Mouse (Mus musculus) cerebellum, adult (tissue): ENCODE data around the gene Notch1.

ENCODE experiments used
- ATAC-seq: cut with Nextera tagmentation; 2 replicates; pipeline ENCODE4 v1.9.2; 2017; ENCODE audit warnings: mild to moderate bottlenecking, moderate library complexity, mixed read lengths; ENCODE audit not compliant: insufficient number of reproducible peaks, low FRiP score, low TSS enrichment

The Notch1 gene

DNA sequence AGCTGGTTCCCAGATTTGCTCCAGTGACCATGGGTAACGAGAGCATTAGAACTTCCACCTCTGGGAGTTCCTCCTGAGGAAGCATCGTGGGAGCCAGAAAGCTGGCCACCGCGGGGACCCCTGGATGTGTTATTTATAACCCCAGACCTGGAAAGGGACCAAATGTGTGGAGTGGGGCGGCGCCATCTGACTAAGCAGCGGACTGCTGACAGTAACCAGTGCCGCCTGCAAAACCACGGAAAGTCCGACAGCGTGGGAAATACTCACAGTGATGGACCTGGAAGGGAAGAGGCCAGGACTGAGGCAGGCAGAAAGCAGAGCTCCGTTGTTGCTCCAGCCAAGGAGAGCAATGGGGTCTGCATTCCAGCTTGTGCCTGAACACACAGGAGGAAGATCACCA, at the start of gene Notch1:
Gene Notch1, minus strand, starts transcription at position 389 of the 400 bp plus-strand sequence.
- ATAC-seq = no peak

DNA sequence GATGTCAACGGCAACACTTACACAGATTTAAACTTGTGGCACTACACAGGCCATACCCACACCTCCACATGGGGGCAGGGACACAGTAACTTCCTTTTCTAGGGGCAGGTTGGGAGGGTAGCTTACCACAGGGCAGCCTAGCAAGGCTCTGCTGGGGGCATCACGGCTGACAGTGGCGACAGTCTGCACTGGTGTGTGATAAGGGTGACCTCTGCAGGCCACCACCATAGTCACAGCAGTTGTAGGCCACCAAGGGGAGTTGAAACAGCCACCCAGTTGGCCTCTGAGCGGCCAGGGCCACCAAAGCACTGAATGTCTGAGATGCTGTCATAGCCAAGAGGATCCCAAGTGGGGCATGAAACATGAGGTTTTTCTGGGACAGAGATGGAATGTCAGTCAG, 49.8 kb upstream of the Notch1 start:
- no peak for ATAC-seq

DNA sequence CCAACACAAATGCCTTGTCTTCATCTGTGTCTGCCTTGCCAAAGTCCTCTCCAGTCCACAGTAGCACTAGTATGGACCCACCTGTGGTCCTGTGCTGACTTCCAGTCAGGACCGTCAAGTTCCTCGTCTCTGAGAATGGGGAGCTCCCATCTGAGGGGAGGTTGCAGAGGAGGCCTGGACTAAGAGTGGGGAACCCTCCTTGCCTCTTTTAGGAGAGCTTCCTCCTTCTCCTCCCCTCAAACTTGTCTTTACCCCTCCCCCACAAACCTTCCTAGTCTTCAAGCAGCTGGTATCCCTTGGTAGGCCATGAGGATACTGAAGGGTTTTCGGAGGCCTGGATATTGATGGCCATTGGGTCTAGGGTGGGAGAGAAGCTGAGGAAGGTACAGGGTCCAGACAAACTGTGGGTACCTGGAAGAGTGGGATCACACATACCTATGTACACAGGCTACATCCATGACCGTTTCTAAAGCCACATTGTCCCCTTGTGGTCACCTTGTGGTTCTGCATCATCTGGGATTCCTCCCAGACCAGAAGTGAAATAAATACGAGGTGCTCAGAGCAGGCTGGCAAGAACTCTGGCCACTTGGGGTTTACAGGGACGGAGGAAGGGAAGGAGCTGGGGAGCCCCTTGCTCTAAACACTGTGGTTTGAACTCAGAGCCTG, 45.0 kb upstream of the Notch1 start:
- ATAC-seq = no peak

DNA sequence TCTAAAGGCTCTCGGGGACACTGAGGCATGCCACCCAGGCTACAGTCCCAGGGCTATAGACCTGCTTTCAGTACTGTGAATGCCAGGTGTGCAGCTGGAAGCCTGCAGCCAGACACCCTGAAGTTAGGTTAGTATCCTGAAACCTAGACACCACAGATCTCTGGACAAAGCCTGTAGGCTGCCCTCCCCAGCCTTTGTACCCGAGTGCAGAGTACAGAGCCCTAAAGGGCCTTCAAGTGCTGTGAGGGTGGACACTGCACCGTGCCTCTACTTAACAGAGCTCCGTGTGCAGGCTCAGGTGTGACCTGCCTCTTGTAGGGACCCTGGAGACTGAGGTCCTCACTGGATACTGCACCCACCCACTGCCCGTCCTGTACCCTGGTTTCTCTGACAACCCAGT, 44.0 kb upstream of the Notch1 start:
- ATAC-seq = no peak

DNA sequence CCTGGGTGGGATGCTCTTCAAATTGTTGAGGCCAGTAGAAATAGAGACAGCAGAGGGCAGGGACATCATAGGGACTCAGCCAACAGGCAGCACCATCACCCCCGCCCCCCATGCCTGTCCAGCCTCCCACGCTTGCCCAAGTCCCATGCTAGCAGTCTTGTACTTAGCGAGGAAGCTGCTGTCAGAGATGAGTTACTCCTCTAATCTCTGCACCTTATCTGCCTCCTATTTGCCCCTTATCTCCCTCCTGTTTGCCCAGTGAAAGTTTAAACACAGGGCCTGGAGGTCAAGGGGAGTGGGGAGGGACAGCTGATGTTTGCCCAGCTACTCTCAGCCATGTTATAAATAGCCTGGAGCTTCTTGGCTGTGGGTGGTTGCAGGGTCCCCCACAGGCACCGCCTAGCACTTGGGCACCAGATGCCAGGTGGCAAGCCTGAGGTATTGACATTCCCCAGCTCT, 40.1 kb upstream of the Notch1 start:
- no peak for ATAC-seq

DNA sequence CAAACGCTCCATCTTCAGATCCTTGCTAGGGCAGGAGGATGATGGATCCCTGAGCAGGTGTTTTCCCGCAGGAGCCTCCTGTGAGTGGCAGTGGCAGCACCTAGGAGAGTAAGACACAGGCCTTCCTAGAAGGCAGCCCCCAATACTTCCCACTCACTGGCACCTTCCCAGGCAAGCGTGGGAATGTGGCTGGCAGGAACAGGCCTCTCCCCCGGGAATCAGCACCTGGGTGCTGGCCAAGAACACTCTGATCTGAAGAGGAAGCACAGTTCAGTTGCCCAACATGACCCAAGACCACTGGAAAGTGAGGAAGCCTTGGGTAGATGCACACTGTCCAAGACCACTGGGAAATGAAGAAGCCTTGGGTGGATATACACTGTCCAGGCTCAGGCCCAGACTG, 38.6 kb upstream of the Notch1 start:
- ATAC-seq = no peak

DNA sequence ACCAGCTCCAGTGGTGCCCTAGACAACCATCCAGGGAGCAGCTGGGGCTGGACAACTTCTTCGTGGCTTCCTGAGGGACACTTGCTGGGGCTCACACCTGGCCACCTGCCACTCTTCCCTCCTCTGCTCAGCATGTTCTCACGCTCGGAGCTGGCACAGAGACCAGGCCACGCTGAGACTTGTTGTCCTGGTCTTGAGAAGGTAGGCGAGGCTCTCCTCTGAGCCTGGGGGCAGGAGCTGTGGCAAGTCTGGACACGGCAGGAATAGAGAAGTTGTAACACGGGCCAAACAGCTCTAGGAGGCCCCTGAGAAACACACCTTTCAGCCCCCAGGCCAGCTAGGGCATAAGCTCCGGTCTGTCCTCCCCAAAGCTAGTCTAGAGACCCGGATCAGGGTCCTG, 37.4 kb upstream of the Notch1 start:
- no peak for ATAC-seq

DNA sequence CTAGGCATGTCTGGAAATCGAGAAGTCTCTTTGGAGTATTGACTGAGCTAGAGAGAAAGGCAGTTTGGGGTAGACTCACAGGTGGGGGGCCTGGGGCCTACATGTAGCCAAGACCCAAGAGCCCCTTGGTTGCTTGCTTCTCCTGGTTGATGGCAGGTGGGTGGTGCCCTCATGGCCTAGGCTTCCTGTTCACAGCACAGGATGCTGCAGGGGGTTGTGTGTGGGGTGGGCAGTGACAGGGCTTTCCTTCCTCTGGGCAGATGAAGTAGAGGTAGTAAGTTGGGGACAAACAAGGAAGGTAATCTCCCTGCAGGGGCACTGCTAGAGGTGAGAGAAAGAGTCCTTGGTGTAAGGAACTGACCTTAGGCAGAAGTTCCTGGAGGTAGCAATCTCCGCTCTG, 35.6 kb upstream of the Notch1 start:
- no peak for ATAC-seq

DNA sequence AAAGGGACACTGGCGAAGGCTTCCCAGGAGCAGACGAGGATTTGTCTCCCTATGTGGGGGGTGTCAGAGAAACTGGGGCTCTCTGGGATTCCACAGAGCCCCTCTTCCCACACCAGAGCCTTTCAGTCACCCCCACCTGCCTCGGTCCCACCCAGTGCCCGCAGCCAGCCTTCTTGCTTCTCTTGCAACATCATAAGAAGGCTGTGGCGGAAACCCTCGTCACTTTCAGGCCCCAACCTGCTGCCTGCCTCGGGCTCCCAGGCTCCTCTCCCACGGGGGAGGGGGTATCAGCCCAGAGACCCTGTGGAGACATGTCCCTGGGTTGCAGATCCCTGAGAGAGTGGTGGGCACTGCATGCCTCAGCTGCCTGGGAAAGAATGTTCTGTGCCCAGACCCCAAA, 35.0 kb upstream of the Notch1 start:
- ATAC-seq = no peak

DNA sequence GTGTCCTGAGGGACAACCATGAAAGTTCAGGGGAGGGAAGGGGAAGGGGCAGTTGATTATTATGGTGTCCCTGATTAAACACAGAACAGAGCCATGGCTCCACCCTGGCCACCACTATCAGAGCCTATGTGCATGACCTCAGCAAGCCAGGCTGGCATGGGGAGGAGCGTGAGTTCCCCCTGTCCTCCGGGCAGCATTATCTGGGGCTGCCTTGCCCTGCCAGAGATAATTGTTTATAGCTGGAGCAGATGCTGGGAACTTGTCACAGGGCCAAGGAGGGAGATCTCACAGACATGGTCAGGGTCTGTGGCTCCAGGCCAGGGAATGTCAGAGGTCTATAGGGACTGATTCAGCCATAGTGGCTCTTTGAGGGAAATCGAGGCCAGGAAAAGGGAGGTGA, 34.3 kb upstream of the Notch1 start:
- ATAC-seq = no peak

DNA sequence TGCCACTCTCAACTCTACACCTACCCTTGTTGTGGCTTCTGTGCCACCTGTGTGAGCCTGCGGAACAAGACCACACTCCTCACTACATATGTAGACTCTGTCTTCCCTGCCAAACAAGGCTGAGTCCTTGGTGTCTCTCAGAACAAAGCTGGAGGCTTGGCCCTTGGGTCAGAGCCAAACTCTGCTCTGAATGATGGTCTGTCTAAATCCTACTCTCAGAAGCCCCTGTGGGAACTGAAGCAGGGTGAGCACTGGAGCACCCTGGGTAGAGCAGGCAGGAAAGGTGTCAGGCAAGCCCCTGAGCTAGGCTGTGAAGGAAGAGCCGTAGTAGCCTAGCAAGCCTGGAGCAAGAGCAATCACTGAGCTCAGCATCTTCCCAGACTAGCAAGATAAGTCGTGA, 33.7 kb upstream of the Notch1 start:
- no peak for ATAC-seq

DNA sequence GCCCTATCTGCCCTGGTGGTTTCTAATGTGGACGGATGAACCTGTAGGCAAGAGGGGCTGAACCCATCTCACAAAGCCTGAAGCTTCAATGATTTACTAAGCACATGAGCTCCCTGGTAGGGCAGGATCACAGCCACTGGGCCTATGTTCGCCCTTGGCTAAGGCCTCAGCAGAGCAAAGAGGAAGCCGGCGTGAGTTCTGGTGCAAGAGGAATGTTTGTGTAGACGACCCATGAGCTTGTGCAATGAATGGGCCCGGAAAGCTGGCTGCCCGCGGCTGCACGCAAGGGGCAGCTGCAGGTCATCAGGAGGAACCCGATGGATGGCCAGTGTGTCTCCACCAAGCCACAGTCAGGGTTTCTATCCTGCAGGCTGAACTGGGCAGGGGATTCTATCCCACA, 33.3 kb upstream of the Notch1 start:
- no peak for ATAC-seq

DNA sequence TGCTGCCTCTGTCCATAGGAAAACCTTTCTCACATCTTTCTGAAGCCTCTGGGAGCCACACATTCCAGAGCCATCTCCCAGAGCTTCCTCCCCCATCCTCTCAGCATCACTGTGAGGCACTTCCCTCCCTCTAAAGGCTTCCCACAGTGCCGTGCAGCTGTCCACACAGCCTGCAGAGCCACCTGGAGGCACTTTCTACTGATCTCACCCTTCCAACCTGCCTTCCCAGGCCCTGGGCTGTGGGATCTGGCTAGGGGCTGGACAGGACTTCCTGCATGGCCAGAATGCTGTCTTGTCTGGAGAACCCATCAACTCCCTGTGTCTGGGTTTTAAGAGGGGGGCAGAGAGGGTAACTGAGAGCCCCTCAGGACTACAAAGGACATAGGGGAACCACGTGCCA, 31.0 kb upstream of the Notch1 start:
- ATAC-seq = no peak

DNA sequence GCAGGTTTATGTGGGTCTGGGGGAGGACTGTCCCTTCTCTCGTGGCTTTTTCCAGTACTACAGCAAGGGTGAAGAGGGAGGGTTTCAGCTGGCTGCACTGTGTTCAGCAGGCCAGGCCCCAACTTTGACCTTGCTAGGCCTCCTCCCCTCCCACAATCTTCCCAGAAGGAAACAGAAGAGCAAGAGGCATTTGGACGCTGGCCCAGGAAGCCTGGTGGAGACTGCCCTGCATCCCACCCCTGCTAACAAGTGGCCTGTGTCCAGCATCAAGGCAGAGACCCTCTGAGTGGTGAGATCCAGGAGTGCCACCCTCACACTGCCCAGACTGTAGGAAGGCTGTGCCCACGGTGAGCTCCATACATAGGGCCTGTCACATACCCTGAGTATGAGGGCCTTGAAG, 27.8 kb upstream of the Notch1 start:
- no peak for ATAC-seq

DNA sequence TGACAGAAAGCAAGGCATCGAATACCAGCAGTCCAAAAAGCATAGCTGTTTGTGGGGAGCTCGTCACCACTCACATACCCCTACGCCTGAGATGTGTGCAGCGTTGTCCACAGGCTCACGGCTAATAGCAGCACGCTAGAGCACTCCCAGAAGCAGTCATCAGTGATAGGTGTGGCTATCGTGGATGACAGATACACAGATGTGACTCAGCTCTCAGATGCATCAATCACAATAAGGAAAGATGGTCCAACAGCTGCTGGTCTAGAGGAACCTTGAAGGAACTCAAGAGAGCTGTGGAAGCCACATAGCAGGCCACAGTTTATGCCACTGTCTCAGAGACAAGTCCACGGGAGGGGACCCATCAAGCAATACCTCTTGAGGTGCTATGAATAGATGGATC, 27.3 kb upstream of the Notch1 start:
- no peak for ATAC-seq

DNA sequence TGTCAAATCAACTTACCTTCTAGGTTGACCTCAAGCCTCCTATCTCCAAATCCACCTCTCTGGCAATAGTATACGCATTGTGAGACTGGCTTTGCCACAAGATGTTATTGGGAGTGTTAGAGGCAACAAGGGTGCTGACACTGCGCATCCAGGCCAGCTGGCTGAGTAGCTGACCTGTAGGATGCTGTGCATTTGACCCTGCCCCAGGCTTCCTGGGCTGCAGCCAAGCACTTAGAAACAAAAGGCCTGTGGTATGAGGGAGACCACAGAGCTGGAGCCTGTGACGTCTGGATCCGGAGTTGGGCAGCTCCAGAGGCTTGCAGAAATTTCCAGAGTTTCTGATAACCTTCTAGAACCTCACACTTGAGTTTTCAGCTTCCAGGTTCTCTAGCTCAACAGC, 26.7 kb upstream of the Notch1 start:
- no peak for ATAC-seq

DNA sequence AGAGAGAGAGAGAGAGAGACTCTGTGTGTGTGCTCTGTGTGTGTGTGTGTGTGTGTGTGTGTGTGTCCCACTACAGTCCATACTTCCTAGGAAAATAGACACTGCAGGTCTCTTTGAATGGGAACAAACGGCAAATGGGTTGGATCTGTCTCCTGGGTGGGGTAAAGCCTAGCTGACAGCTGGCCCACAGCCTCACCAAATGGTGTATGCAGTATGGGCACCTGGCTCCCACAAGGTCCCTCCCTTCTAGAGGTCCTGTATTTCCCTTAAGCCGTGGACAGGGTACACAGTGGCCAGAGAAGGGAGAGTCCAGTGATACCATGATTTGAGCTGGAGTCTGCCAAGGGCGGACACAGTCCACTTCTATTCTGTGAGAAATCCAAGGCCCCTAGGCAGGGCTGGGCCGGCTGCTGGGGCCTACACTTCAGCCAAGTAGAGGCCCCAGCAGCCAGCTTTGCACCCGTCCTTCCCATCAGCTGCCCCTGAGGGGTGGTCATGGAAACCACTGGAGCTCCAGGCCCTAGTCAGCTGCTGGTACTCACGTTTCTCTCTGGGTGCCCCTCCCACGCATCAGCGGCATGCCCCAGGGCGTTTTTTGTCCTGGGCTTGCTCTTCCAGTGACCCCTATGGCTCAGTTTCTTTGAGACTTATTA, 24.9 kb upstream of the Notch1 start:
- ATAC-seq = no peak

DNA sequence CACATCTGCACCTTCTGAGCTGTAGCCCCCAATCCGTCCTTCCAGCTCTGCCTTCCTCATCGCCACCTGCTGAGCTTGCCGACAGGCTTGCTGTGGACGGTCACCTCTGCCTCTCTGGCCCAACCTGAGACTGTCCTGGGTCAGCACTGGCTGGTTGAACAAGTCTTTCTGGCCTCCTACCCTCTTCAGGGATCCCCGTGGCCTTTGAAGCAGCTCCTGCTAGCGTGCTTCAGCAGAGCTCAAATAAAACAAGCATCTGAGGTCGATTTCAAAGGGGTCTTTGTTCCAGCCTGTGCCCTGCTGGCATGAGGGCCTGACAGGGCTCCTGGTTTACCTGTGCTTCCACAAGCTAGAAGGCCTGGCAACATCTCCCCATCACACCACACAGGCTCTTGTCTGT, 24.3 kb upstream of the Notch1 start:
- no peak for ATAC-seq

DNA sequence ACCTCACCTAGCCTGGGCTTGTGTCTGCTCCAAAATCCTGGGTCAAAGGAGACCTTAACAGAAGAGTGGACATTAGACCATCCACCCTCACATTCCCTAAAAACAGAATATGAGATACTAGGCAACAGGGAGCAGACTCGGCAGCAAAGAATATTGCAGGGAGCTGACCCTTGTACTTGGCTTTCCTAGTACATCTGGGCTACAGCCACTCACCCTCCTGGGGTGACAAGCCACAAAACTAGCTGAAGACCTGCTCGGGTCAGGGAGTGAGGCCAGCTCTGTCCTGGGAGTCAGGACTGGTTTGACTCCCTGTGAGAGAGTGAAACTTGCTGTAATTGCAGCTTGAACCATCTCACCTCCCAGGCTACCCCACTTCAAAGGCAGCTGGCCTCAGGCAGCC, 23.1 kb upstream of the Notch1 start:
- no peak for ATAC-seq

DNA sequence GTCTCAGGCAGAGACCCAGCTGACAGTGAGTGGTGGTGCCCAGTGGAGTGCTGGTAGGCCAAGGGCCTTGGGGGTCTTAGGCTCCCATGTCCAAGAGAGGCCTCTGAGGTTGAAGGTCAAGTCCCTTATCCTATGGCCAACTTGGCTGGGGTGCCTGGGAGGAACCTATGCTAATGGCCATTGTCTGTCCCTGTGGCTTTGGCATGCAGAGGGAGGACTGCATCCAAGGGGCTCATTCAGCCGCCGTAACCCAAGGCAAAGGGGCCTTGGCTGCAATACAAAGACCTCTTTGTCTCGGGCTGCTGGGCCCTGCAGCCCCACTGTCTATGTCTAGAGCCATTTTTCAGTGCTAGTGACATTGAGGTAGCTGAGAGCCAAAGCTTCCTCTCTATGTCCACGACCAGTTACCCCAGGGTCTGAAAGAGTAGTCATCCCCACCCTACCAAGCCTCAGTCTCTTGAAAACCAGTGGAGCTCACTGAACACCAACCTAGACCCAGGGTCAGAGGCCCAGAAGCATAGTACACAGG, 19.1 kb upstream of the Notch1 start:
- no peak for ATAC-seq

DNA sequence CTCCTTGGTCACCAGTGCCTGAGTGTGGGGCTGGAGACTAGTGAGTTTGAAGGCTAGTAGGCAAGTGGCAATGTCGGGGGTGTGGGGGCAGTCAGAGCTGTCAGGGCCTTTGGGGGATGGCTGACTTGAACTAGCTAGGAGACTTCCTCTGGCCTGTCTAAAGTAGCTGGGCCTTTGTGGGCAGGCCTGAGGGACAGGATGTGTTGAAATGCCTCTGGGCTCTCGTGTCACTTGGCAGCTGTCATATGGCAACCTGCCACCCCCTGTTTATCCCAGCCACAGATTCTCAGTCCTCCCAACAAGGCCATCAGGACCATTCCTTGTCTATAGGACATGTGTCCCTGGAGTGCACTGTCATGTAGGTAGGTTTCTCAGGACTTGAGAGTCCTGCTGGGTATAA, 18.2 kb upstream of the Notch1 start:
- no peak for ATAC-seq

DNA sequence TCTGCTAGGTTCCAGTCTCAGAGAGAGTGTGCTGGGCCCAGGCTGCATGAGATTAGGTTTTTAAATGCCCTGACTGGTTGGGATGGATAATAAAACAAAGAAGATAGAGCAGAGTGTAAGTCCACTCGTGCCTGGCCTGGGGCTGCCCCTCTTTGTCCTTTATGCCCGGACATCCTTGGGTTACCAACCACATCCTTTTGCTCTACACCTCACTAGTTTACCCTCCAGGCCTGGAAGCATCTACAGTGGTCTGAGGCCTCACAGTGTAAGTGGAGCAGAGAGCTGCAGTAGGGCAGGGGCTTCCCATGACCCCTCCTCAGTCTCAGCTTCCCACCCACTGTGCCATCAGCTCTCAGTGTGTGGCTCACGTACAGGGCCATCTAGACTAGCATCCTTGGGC, 17.7 kb upstream of the Notch1 start:
- ATAC-seq = no peak
